Comparison of ENCODE assay signal across 16 mouse cellular contexts in genomic region chr11:40554867-40555794, GRCm38 (mm10).
DNase-seq lines count a peak whose midpoint lies in the region; ATAC-seq and TF ChIP-seq lines count a peak whose summit lies in the region.
"Had no signal": no experiment of that assay in that cellular context is flagged by ENCODE, and none has a peak within 500 bp of the region (broad histone marks: within the 10 kb centered on the region; RNA-seq: fewer than 3 reads in every experiment).

No protein-coding gene starts in this region.

- no peaks in the 10 kb centered on the region for H3K27me3 ChIP-seq in hindbrain, postnatal 0 days (ENCODE audit: insufficient read depth, low read length)
- no peaks in the 10 kb centered on the region for H3K27me3 ChIP-seq in hindbrain, embryonic 11.5 days (ENCODE audit: control insufficient read depth, insufficient read depth, low read length)
- H3K27me3 ChIP-seq: embryonic facial prominence, embryonic 15.5 days; forebrain, embryonic 12.5 days; neural tube, embryonic 15.5 days had no signal

- no peaks in the 10 kb centered on the region for H3K4me1 ChIP-seq in hindbrain, postnatal 0 days (ENCODE audit: insufficient read depth, low read length)
- H3K4me1 ChIP-seq in hindbrain, embryonic 11.5 days (replicated peaks; ENCODE audit: control insufficient read depth, insufficient read depth, low read length), result no peaks in the 10 kb centered on the region
- H3K4me1 ChIP-seq: embryonic facial prominence, embryonic 15.5 days; forebrain, embryonic 12.5 days; neural tube, embryonic 15.5 days had no signal

- H3K9ac ChIP-seq in hindbrain, postnatal 0 days (replicated peaks; ENCODE audit: low read length), result no peak overlapping the region
- no peak overlapping the region for H3K9ac ChIP-seq in hindbrain, embryonic 11.5 days (ENCODE audit: low read depth, low read length)
- H3K9ac ChIP-seq: embryonic facial prominence, embryonic 15.5 days; forebrain, embryonic 12.5 days; lung, embryonic 14.5 days; neural tube, embryonic 15.5 days had no signal

- H3K36me3 ChIP-seq in hindbrain, postnatal 0 days (ENCODE audit: insufficient read depth, low read length), result no peaks in the 10 kb centered on the region
- no peaks in the 10 kb centered on the region for H3K36me3 ChIP-seq in hindbrain, embryonic 11.5 days (ENCODE audit: control insufficient read depth, insufficient read depth, low read length)
- H3K36me3 ChIP-seq: embryonic facial prominence, embryonic 15.5 days; forebrain, embryonic 12.5 days; neural tube, embryonic 15.5 days had no signal

- no peak overlapping the region for H3K4me2 ChIP-seq in hindbrain, postnatal 0 days (ENCODE audit: low read depth, low read length)
- no peak overlapping the region for H3K4me2 ChIP-seq in hindbrain, embryonic 11.5 days (replicated peaks; ENCODE audit: low read depth, low read length)
- H3K4me2 ChIP-seq: embryonic facial prominence, embryonic 15.5 days; forebrain, embryonic 12.5 days; lung, embryonic 14.5 days; neural tube, embryonic 15.5 days had no signal

- WGBS in hindbrain, postnatal 0 days, result 83% methylated on average over 11 of the region's 11 CpGs
- 80% methylated on average over 11 of the region's 11 CpGs for WGBS in hindbrain, embryonic 11.5 days

- no peak overlapping the region for H3K4me3 ChIP-seq in hindbrain, postnatal 0 days (ENCODE audit: low read length)
- H3K4me3 ChIP-seq in hindbrain, embryonic 11.5 days (ENCODE audit: low read depth, low read length), result no peak overlapping the region
- H3K4me3 ChIP-seq: embryonic facial prominence, embryonic 15.5 days; forebrain, embryonic 12.5 days; neural tube, embryonic 15.5 days had no signal

- no peaks in the 10 kb centered on the region for H3K9me3 ChIP-seq in hindbrain, postnatal 0 days (ENCODE audit: low read length)
- no peaks in the 10 kb centered on the region for H3K9me3 ChIP-seq in hindbrain, embryonic 11.5 days (ENCODE audit: control insufficient read depth, low read length)
- H3K9me3 ChIP-seq: embryonic facial prominence, embryonic 15.5 days; forebrain, embryonic 12.5 days; neural tube, embryonic 15.5 days had no signal

- H3K27ac ChIP-seq in hindbrain, postnatal 0 days, result no peak overlapping the region
- H3K27ac ChIP-seq in hindbrain, embryonic 11.5 days (ENCODE audit: low read depth, low read length), result no peak overlapping the region
- H3K27ac ChIP-seq: embryonic facial prominence, embryonic 15.5 days; forebrain, embryonic 12.5 days; neural tube, embryonic 15.5 days had no signal

- 0 out of 2 replicates have a peak, but pooled peaks have one; percentile 13 for TF ChIP-seq CTCF in hindbrain, postnatal 0 days (IDR thresholded peaks at IDR 0.05; ENCODE audit: low read depth)

- no peak for DNase-seq in hindbrain, postnatal 0 days (ENCODE audit: low spot score)
- DNase-seq in hindbrain, embryonic 11.5 days (ENCODE audit: low spot score), result no peak
- DNase-seq in right cerebral cortex, adult 2 months (ENCODE audit: low spot score in 2 of 2), result peak; percentile 50 to 57
- DNase-seq in right cerebral cortex, postnatal 4 days, result no peak
- peak; percentile 39 to 81 for DNase-seq in layer of hippocampus, postnatal 14 days (ENCODE audit: low spot score in 2 of 2)
- peak; percentile 88 for DNase-seq in telencephalon, adult 2 months (ENCODE audit: low read depth, low spot score)
- no peak for DNase-seq in gastrocnemius, postnatal 36 days
- no peak for DNase-seq in gastrocnemius, postnatal 25 days
- DNase-seq: B cell, adult 2 months; cerebellum, adult 11 months; lung, embryonic 14.5 days; thymus, adult 18-20 months had no signal

- intact Hi-C loops in gastrocnemius, postnatal 36 days (cut with DNase I), result no loop called here

- no peak for ATAC-seq in hindbrain, postnatal 0 days
- ATAC-seq in hindbrain, embryonic 11.5 days (ENCODE audit: low FRiP score), result no peak
- ATAC-seq: inflammation-experienced regulatory T-cells, adult 6 months had no signal

Comparison
In these comparisons a context has a peak if more than half of its experiments do, and no peak if none do; other contexts are left out.
1. DNase-seq: peak in right cerebral cortex, adult 2 months (2 of 2), layer of hippocampus, postnatal 14 days (2 of 2) and telencephalon, adult 2 months (single experiment); none in hindbrain, postnatal 0 days (single experiment), hindbrain, embryonic 11.5 days (single experiment), right cerebral cortex, postnatal 4 days (single experiment), gastrocnemius, postnatal 36 days (0 of 2) and gastrocnemius, postnatal 25 days (single experiment).